15 mouse cellular contexts compared by ENCODE assay signal in genomic region chr19:40376566-40377281, GRCm38 (mm10).
DNase-seq lines count a peak whose midpoint lies in the region; ATAC-seq and TF ChIP-seq lines count a peak whose summit lies in the region.
"Had no signal": no experiment of that assay in that cellular context is flagged by ENCODE, and none has a peak within 500 bp of the region (broad histone marks: within the 10 kb centered on the region; RNA-seq: fewer than 3 reads in every experiment).

No protein-coding gene starts in this region.

- 0 out of 2 replicates have a peak, but pooled peaks have one; percentile 13 for ATAC-seq in liver, embryonic 12.5 days
- ATAC-seq in liver, postnatal 0 days: no peak
- ATAC-seq in heart, embryonic 11.5 days (replicated peaks; ENCODE audit: insufficient number of reproducible peaks, low FRiP score, low TSS enrichment): 0 out of 2 replicates have a peak, but pooled peaks have one; percentile 23
- ATAC-seq: Patski had no signal

- no peaks in the 10 kb centered on the region for H3K9me3 ChIP-seq in liver, embryonic 12.5 days (replicated peaks)
- H3K9me3 ChIP-seq in liver, postnatal 0 days (ENCODE audit: low read length): no peaks in the 10 kb centered on the region
- H3K9me3 ChIP-seq in heart, embryonic 11.5 days (replicated peaks; ENCODE audit: control insufficient read depth, low read length): no peaks in the 10 kb centered on the region
- H3K9me3 ChIP-seq: limb, embryonic 10.5 days had no signal

- DNase-seq in liver, postnatal 0 days: no peak
- DNase-seq in gastrocnemius, postnatal 14 days: peak; percentile 44
- peak; percentile 76 for DNase-seq in skeletal muscle tissue, adult 2 months (ENCODE audit: low read depth, low spot score)
- no peak for DNase-seq in kidney, adult 9 months
- DNase-seq in retina, embryonic 14.5 days (ENCODE audit: low spot score): no peak
- DNase-seq: adrenal gland, adult 2 months; cerebellum, postnatal 36 days; kidney, adult 18-20 months; layer of hippocampus, adult 9-11 months; right cerebral cortex, postnatal 14 days; thymus, postnatal 25 days had no signal

- WGBS in liver, embryonic 12.5 days (ENCODE audit: insufficient replicate concordance): 80% methylated on average over 21 of the region's 21 CpGs
- WGBS in liver, postnatal 0 days (ENCODE audit: insufficient replicate concordance): 78% methylated on average over 21 of the region's 21 CpGs
- WGBS in heart, embryonic 11.5 days (ENCODE audit: insufficient replicate concordance): 52% methylated on average over 21 of the region's 21 CpGs

- TF ChIP-seq EP300 in liver, postnatal 0 days (IDR thresholded peaks at IDR 0.05; ENCODE audit: low read depth): no peak

- H3K4me3 ChIP-seq in liver, embryonic 12.5 days: no peak overlapping the region
- no peak overlapping the region for H3K4me3 ChIP-seq in liver, postnatal 0 days (ENCODE audit: low read depth, low read length)
- no peak overlapping the region for H3K4me3 ChIP-seq in heart, embryonic 11.5 days (ENCODE audit: low read depth, low read length)
- H3K4me3 ChIP-seq: limb, embryonic 10.5 days had no signal

- no peak overlapping the region for H3K4me2 ChIP-seq in liver, embryonic 12.5 days
- no peak overlapping the region for H3K4me2 ChIP-seq in liver, postnatal 0 days (ENCODE audit: low read depth, low read length)
- H3K4me2 ChIP-seq in heart, embryonic 11.5 days: no peak overlapping the region

- no peaks in the 10 kb centered on the region for H3K4me1 ChIP-seq in liver, embryonic 12.5 days
- no peaks in the 10 kb centered on the region for H3K4me1 ChIP-seq in liver, postnatal 0 days (ENCODE audit: insufficient read depth)
- H3K4me1 ChIP-seq in heart, embryonic 11.5 days (ENCODE audit: control insufficient read depth, insufficient read depth, low read length): peaks cover 23% of the 10 kb centered on the region

- TF ChIP-seq CTCF in liver, postnatal 0 days (IDR thresholded peaks at IDR 0.05; ENCODE audit: low read depth): no peak

- intact Hi-C loops in gastrocnemius, postnatal 14 days (cut with DNase I; ENCODE audit: low total_unique reads): no loop called here

- H3K36me3 ChIP-seq in liver, embryonic 12.5 days: peaks cover 51% of the 10 kb centered on the region
- H3K36me3 ChIP-seq in liver, postnatal 0 days (replicated peaks; ENCODE audit: insufficient read depth, low read length): peaks cover 8% of the 10 kb centered on the region; the same call in 1 of the 2 replicates
- 0 out of 2 replicates have a peak, but pooled peaks cover 4% of the 10 kb centered on the region for H3K36me3 ChIP-seq in heart, embryonic 11.5 days (ENCODE audit: control insufficient read depth, insufficient read depth, low read length)
- H3K36me3 ChIP-seq: limb, embryonic 10.5 days had no signal

- no peaks in the 10 kb centered on the region for H3K27me3 ChIP-seq in liver, embryonic 12.5 days (replicated peaks)
- H3K27me3 ChIP-seq in liver, postnatal 0 days (ENCODE audit: insufficient read depth, low read length): no peaks in the 10 kb centered on the region
- H3K27me3 ChIP-seq in heart, embryonic 11.5 days (ENCODE audit: control insufficient read depth, insufficient read depth, low read length): no peaks in the 10 kb centered on the region
- H3K27me3 ChIP-seq: Patski had no signal

- no peak overlapping the region for H3K9ac ChIP-seq in liver, embryonic 12.5 days
- H3K9ac ChIP-seq in liver, postnatal 0 days (replicated peaks): no peak overlapping the region
- no peak overlapping the region for H3K9ac ChIP-seq in heart, embryonic 11.5 days (ENCODE audit: low read depth, low read length)

- H3K27ac ChIP-seq in liver, embryonic 12.5 days: no peak overlapping the region
- H3K27ac ChIP-seq in liver, postnatal 0 days (ENCODE audit: low read depth): no peak overlapping the region
- peak overlapping the region; percentile 32 for H3K27ac ChIP-seq in heart, embryonic 11.5 days (ENCODE audit: low read depth, low read length)
- H3K27ac ChIP-seq: limb, embryonic 10.5 days had no signal

Comparison
In these comparisons a context has a peak if more than half of its experiments do, and no peak if none do; other contexts are left out.
1. DNase-seq: peak in gastrocnemius, postnatal 14 days (single experiment) and skeletal muscle tissue, adult 2 months (single experiment); none in liver, postnatal 0 days (single experiment), kidney, adult 9 months (single experiment) and retina, embryonic 14.5 days (single experiment).